Mouse (Mus musculus) left cerebral cortex, adult 6 months (tissue): Measurements from ENCODE around the gene Cep295. TPM values are rescaled to one million over a fixed set of nuclear protein-coding genes. Genes with fewer than 3 reads are reported as not detected.

Experiments
- long read RNA-seq, 2 experiments: library from polyadenylated mRNA; unstranded; transcript quantifications; one replicate each; pipeline ENCODE4 v2.0.0; 2019 to 2020
- polyA plus RNA-seq: library from polyadenylated mRNA; unstranded; fragments of <200 nt; fragmentation: Nextera tagmentation; gene quantifications from 2 replicates; pipeline ENCODE4 v1.2.3, GENCODE M21; 2021

Gene Cep295
- 2.4 and 3.1 TPM in 2 replicates for polyA plus RNA-seq
- long read RNA-seq, experiment 1, partial matches to known transcripts: 5 of 15 reads
- long read RNA-seq, experiment 1, other reads (novel, unspliced or antisense): 9 of 15 reads
- long read RNA-seq, experiment 2, partial matches to known transcripts: 13 of 13 reads
- long read RNA-seq, experiment 2, other reads (novel, unspliced or antisense): 0 of 13 reads

DNA sequence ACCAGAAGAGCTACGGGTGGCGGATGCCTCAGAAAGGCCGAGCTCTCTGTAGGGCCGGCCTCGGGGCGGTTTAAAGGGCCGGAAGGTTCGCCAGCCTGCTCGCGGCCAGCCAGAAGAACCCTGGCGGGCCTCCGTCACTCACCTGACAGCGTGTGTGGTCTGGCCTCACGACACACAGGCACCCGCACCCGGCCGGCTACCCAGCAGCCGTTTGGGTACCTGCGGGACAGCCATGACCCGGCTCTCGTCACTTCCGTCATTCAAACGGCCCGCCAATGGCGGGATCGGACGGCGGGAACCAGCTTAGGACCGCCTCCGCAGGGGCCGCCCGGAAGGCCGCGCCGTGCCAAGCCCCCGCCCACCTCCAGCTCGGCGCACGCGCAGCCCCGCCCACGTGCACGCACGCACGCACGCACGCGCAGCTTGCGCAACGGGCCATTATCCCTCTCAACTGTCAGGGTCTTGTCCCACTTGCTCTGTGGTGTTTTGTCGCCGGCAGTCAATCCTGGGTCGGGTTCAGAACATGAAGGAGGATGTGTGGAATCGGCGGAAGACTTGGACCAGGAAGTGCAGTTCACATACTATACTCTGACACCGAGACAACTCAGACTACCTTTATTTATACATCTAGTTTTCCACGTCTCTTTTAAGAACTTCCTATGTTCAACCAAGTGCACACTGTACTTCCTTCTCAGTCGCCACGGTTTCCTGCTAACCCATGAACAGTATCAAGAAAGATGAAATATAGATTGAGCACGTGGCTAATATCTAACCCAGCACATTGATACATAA lies at the start of gene Cep295:
Gene Cep295, minus strand, starts transcription at position 305 of the 792 bp plus-strand sequence.

DNA sequence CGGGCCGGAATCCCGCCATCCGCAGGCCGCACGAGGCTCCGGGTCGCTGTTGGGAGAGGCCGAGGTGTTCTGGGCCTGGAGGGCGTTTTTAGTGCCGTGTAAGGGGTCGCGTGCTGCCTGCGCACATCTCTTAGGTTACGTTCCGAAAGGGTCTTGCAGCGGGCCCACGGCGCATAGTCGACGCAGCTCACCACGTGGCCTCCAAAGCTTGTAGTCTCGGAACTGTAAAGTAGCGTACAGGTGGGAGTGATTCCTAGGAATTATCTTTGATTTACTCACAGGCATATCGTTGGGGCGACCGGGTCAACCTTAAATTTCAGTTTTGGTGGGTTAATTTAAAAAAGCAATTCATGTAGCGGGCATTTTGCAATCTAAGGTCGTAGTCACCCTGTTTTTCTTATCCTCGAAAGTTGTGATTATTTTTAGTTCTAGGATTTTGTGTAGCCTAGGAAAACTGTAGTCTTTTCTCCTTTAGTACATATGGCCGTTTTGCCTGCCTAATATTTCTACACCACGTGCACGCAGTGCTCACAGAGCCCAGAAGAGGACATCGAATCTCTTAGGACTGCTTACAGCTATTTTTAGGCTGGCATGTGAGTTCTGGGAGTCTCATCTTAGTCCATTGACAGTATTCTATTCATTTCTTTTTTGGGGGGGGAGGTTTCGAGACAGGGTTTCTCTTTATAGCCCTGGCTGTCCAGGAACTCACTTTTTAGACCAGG lies 51.0 kb downstream of the Cep295 start, which contains the start of gene 4931406C07Rik:
Gene 4931406C07Rik, minus strand, starts transcription at position 51 of the 722 bp plus-strand sequence.

DNA sequence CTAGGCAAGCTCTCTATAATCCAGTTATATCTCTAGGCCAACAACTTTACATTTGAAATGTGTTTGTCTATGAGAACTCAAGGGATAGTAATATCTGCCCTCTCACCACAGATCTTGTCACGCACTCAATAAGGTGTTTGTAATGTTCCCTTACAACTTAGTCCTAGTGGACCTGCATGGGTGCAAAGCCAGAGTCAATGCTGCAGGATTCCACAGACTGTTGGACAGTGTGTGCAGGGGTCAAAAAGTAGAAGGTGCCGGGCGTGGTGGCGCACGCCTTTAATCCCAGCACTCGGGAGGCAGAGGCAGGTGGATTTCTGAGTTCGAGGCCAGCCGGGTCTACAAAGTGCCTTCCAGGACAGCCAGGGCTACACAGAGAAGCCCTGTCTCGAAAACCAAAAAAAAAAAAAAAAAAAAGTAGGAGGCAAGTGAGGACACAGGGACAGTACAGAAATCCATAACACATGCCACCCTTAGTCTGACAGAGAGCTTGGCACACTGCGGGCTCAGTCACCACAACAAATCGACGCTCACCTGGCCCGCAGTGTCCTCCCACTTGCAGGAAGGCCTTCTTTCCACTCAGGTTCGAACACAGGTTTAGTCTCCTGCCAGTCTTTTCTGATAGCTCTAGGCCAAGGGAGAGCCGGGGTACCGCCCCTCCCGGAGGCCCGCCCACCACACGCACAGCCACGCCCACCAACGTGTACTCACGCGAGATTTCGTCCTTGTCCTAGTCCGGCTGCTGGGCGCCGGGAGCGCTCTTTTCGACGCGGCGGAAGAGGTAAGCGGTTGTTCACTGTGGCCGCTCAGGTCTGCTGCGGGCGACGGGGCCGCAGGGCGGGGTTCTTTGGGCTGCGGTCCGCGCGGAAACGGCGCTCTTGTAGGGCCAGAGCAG lies 51.8 kb downstream of the Cep295 start, which contains the start of gene Taf1d:
Gene Taf1d, plus strand, starts transcription at position 712 of the 895 bp plus-strand sequence.

DNA sequence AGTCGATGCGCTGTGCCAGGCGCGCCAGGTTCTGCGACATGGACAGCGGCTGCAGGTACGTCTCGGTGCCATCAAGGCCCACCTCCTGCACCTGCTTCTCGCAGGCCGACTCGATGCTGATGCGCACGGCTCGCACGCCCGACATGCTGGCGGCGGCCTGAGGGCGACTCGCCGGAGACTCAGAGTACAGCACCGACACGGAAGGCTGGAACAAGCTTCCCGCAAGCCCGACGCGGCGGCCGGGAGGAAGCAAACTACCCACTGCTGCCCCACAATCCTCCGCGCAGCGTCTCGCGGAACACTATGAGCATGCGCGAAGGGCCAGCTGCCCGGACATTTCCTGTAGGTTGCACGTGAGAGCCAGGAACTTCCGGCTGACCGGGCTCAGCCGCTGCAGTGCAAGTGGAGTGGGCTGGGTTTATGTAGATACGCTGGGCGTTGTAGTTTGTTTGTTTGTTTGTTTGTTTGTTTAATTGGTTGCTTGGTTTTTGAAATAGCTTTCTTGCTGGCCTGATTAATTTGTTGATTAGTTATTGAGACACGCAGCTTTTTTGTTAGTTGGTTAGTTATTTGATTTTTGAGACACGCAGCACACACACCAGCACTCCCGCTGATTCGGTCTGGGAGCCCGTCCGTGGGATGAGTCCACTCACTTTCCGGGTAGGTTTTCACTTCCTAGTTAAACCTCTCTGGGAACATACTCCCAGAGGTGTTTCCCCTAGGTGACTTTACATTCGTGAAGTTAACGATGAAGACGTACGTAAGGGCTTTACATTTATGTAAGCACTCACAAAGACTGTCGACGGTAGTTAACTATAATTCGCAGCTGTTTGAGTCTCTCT lies 77.7 kb downstream of the Cep295 start, which contains the start of gene Med17:
Gene Med17, minus strand, starts transcription at position 283 of the 842 bp plus-strand sequence.

Other genes with a start within 250 kb of the Cep295 start
- not detected in 2 replicates for gene Hephl1, start 245.7 kb downstream of the Cep295 start, polyA plus RNA-seq
- gene Vstm5, start 118.7 kb downstream of the Cep295 start, polyA plus RNA-seq: 14.6 and 16.2 TPM in 2 replicates
- gene Med17, start 77.9 kb downstream of the Cep295 start, polyA plus RNA-seq: 17.2 and 24.9 TPM in 2 replicates
- 17.2 and 17.5 TPM in 2 replicates for gene Taf1d, start 51.6 kb downstream of the Cep295 start, polyA plus RNA-seq
- 4.3 and 5.7 TPM in 2 replicates for gene 4931406C07Rik, start 51.3 kb downstream of the Cep295 start, polyA plus RNA-seq
- gene Smco4, start 135.6 kb upstream of the Cep295 start, polyA plus RNA-seq: 0.39 TPM in 1 of 2 replicates, not detected in the other